Mouse (Mus musculus) ovary, postnatal 14 days (tissue): ENCODE results near the gene Vmn2r14.
"Not testable (repeated sequence)": the region's sequence is repeated elsewhere in the genome, so short reads cannot be mapped to it uniquely, and the experiment has no call there.

Experiments used
- DNase-seq: peaks from one replicate; pipeline ENCODE4 v3.0.0; 2022; ENCODE audit warnings: low spot score

Vmn2r14 gene

DNA sequence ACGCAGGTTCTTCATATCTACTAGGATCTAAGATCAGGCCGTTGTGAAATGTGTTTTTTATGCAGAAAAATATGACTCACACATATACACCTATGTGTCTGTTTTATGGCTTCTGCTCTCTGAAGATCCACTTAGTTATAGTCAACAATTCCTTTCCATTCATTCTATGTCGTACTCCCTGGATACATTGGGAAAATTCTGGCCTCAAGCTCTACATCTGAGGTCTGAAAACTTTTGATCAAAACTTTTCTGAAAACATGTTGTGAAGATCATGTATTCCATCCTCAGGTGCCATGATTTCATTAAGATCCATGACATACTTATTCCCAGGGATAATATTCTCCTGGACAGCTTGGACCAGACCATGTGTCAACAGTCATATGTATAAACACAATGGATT is at the start of gene Vmn2r14:
Gene Vmn2r14, minus strand, starts transcription at position 101 of the 400 bp plus-strand sequence.
- no peak for DNase-seq

GRCm38 (mm10) chr5:109192099-109192498 is 32.4 kb downstream of the Vmn2r14 start, which contains the start of gene Vmn2r13:
Gene Vmn2r13, minus strand, starts transcription at chr5:109192199.
- DNase-seq, result not testable (repeated sequence)

- DNase-seq, result not testable (repeated sequence)
These were observed 57.7 kb downstream of the Vmn2r14 start for GRCm38 (mm10) chr5:109166851-109167250.
